Mouse (Mus musculus): Measurements from ENCODE around the gene Flad1. TPM values are rescaled to one million over a fixed set of nuclear protein-coding genes. Genes with fewer than 3 reads are reported as not detected.
"Not testable (repeated sequence)": the region's sequence is repeated elsewhere in the genome, so short reads cannot be mapped to it uniquely, and the experiment has no call there.

Flad1 gene
- polyA plus RNA-seq, 1 experiment from 2014 or later: 30.8 TPM

DNA sequence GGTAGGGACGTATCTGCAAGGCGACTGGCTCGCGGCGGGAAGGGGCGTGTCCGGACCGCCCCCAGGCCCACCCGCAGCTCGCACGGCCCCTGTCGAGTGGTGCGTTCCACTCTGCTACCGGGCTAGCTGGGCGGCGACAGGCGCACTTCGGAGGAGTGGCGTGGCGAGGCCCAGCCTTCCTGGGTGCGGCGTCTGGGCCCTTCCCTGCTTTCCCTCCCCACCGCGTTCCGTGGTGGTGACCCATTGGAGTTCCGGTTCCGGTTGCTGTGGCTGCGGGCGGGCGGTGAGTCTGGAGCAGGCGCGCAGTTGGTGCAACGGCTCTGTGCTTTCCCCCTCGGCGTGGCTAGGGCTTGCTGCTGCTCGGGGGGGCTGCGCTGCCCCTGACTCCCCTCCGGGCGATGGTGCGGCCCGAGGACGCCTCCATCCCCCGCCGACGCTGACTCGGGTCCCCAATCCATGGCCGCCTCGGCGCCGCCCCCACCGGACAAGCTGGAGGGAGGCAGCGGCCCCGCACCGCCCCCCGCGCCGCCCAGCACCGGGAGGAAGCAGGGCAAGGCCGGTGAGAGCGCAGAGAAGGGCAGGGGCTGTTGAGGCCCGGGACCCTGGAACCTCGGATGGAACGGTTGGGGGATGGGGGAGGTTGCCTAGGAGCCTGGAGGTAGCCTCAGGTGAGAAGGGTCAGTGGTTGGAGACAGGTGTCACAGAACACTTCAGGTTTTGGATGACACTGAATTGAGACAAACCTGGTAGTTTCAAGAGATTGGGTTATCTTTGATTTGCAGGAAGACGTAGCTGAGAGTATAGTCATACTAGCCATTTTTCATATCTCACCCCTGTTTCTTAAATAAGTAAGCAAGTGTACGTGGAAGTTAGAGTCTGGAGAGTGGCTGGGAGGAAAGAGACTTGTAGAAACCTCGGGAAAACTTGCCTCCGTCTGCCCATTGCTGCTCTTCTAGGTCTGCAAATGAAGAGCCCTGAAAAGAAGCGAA is 18.8 kb upstream of the Flad1 start, which contains the start of gene Pygo2:
Pygo2 (plus strand) TSS at position 44 of the 989 bp plus-strand sequence.
- H3K27me3 ChIP-seq (ENCODE audit: control insufficient read depth, insufficient read depth, low read length): no peaks in the 10 kb centered on the region
- WGBS: 3% methylated on average over 67 of the region's 68 CpGs

DNA sequence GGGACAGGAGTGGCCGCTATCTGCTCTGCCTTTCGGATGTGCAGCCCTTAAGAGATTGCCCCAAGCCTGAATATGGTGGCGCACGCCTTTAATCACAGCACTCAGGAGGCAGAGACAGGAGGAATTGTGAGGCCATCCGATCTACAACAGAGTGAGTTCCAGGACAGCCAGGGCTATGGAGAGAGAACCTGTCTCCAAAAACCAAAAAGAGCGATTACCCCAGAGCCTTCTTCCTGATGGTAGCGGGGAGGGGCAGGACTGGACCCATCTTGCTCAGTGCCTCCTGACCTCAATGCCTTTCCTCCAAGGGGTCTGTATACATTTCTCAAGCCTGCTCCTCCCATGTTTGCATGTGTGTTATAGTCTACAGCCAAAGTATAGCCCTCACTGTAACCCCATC is 17.4 kb upstream of the Flad1 start:
- Histone ChIP-seq H3K4me1 (ENCODE audit: control insufficient read depth, insufficient read depth, low read length) (peaks cover 11% of the 10 kb centered on the region), H3K36me3 (ENCODE audit: control insufficient read depth, insufficient read depth, low read length) (peaks cover 17% of the 10 kb centered on the region)
- not testable (repeated sequence) for ATAC-seq (ENCODE audit: low read depth); H3K4me2 ChIP-seq (ENCODE audit: low read depth, low read length); H3K9me3 ChIP-seq (ENCODE audit: control insufficient read depth, low read length); H3K27me3 ChIP-seq (ENCODE audit: control insufficient read depth, insufficient read depth, low read length); H3K4me3 ChIP-seq (ENCODE audit: low read depth, low read length); H3K27ac ChIP-seq (ENCODE audit: low read depth, low read length); H3K9ac ChIP-seq (replicated peaks; ENCODE audit: low read depth, low read length)
- WGBS: 93% methylated on average over 7 of the region's 7 CpGs

More for the DNA sequence above, 18.8 kb upstream of the Flad1 start, which contains the start of gene Pygo2:
- ATAC-seq (ENCODE audit: low read depth): peak; percentile 99
- H3K4me2 ChIP-seq (ENCODE audit: low read depth, low read length): peak within 1 kb of the TSS; percentile 85
- peak within 1 kb of the TSS; percentile 92 for H3K4me3 ChIP-seq (ENCODE audit: low read depth, low read length)
- H3K27ac ChIP-seq (ENCODE audit: low read depth, low read length): peak within 1 kb of the TSS; percentile 84
- H3K9me3 ChIP-seq (ENCODE audit: control insufficient read depth, low read length): no peaks in the 10 kb centered on the region
- H3K4me1 ChIP-seq (ENCODE audit: control insufficient read depth, insufficient read depth, low read length): peaks cover 11% of the 10 kb centered on the region
- peak within 1 kb of the TSS; percentile 93 for H3K9ac ChIP-seq (replicated peaks; ENCODE audit: low read depth, low read length)
- peaks cover 23% of the 10 kb centered on the region for H3K36me3 ChIP-seq (ENCODE audit: control insufficient read depth, insufficient read depth, low read length)

DNA sequence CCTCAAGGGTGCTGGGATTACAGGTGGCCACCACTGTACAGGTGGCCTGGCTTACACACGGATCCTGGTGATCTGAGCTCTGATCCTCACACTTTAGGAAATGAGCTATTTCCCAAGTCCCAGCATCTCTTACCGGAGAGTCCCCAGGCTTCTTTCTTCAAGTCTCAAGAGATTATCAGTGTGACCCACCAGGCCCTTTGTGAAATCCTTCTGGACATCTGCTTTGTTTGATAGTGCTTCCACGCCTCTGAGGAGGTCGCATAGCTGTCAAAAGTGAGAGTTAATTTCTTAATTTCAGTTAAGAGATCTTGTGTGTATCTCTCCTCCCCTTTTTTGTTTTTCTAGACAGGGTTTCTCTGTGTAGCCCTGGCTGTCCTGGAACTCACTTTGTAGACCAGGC is 14.2 kb upstream of the Flad1 start:
- peaks cover 8% of the 10 kb centered on the region for H3K4me1 ChIP-seq (ENCODE audit: control insufficient read depth, insufficient read depth, low read length)
- 0 out of 2 replicates have a peak, but pooled peaks cover 7% of the 10 kb centered on the region for H3K36me3 ChIP-seq (ENCODE audit: control insufficient read depth, insufficient read depth, low read length)
- WGBS: 90% methylated on average over 4 of the region's 4 CpGs
- H3K27ac ChIP-seq (ENCODE audit: low read depth, low read length): no peak overlapping the region
- no peaks in the 10 kb centered on the region for H3K9me3 ChIP-seq (ENCODE audit: control insufficient read depth, low read length)
- ATAC-seq (ENCODE audit: low read depth): no peak
- no peak overlapping the region for H3K4me2 ChIP-seq (ENCODE audit: low read depth, low read length)
- no peak overlapping the region for H3K4me3 ChIP-seq (ENCODE audit: low read depth, low read length)
- H3K9ac ChIP-seq (replicated peaks; ENCODE audit: low read depth, low read length): no peak overlapping the region
- no peaks in the 10 kb centered on the region for H3K27me3 ChIP-seq (ENCODE audit: control insufficient read depth, insufficient read depth, low read length)

DNA sequence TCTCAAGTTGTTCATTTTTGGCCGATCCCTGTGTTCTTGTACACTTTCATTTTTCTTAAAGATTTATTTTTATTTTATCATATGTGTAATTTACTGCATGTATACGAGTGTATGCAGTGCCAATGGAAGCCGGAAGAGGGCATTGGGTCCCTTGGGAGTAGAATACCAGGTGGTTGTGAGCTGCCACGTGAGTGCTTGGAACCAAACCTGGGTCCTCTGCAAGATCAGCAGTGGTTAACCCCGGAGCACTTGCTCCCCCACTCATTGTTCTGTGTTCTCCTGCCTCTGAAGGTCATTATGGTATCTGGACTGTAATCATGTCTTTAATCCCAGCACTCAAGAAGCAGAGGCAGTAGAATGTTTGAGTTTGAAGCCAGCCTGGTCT is 13.5 kb upstream of the Flad1 start:
- H3K4me2 ChIP-seq (ENCODE audit: low read depth, low read length): no peak overlapping the region
- no peaks in the 10 kb centered on the region for H3K9me3 ChIP-seq (ENCODE audit: control insufficient read depth, low read length)
- no peak overlapping the region for H3K27ac ChIP-seq (ENCODE audit: low read depth, low read length)
- H3K4me1 ChIP-seq (ENCODE audit: control insufficient read depth, insufficient read depth, low read length): 0 out of 2 replicates have a peak, but pooled peaks cover 6% of the 10 kb centered on the region
- H3K4me3 ChIP-seq (ENCODE audit: low read depth, low read length): no peak overlapping the region
- 88% methylated on average over 5 of the region's 5 CpGs for WGBS
- no peak overlapping the region for H3K9ac ChIP-seq (replicated peaks; ENCODE audit: low read depth, low read length)
- no peaks in the 10 kb centered on the region for H3K27me3 ChIP-seq (ENCODE audit: control insufficient read depth, insufficient read depth, low read length)
- ATAC-seq (ENCODE audit: low read depth): no peak
- 0 out of 2 replicates have a peak, but pooled peaks cover 7% of the 10 kb centered on the region for H3K36me3 ChIP-seq (ENCODE audit: control insufficient read depth, insufficient read depth, low read length)

DNA sequence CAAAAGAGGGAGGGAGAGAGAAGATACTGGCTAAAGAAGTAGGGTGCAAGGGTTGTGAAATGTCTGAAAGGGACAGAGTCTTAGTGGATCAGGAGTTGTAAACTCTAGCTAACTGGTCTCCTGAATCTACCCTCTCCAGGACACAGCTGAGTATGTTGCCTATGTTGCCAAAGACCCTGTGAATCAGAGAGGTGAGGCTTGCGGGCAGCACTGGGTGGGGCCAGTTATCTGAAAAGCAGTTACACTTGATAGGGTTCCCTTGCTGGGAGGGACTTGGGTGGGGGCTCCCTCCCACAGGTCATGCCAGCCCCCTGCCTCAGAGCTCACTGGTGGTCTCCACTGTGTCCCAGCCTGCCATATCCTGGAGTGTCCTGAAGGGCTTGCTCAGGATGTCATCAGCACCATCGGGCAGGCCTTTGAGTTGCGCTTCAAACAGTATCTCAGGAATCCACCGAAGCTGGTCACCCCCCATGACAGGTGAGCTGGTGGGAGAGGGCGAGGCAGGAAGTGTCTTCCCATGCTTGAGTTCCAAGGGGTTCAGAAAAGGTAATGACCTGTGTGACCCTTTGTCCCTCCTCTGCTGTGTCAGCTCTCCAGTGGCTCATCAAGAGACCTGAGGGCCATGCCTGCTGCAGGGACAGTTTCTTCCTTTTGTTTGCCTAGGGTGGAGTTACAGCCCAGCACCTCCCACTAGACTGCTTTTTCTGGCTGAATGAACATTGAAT is 12.9 kb upstream of the Flad1 start:
- no peak overlapping the region for H3K4me3 ChIP-seq (ENCODE audit: low read depth, low read length)
- no peak for ATAC-seq (ENCODE audit: low read depth)
- 90% methylated on average over 5 of the region's 5 CpGs for WGBS
- H3K9me3 ChIP-seq (ENCODE audit: control insufficient read depth, low read length): no peaks in the 10 kb centered on the region
- no peak overlapping the region for H3K27ac ChIP-seq (ENCODE audit: low read depth, low read length)
- H3K36me3 ChIP-seq (ENCODE audit: control insufficient read depth, insufficient read depth, low read length): 0 out of 2 replicates have a peak, but pooled peaks cover 7% of the 10 kb centered on the region
- no peaks in the 10 kb centered on the region for H3K27me3 ChIP-seq (ENCODE audit: control insufficient read depth, insufficient read depth, low read length)
- no peak overlapping the region for H3K9ac ChIP-seq (replicated peaks; ENCODE audit: low read depth, low read length)
- H3K4me1 ChIP-seq (ENCODE audit: control insufficient read depth, insufficient read depth, low read length): peaks cover 11% of the 10 kb centered on the region
- H3K4me2 ChIP-seq (ENCODE audit: low read depth, low read length): no peak overlapping the region

DNA sequence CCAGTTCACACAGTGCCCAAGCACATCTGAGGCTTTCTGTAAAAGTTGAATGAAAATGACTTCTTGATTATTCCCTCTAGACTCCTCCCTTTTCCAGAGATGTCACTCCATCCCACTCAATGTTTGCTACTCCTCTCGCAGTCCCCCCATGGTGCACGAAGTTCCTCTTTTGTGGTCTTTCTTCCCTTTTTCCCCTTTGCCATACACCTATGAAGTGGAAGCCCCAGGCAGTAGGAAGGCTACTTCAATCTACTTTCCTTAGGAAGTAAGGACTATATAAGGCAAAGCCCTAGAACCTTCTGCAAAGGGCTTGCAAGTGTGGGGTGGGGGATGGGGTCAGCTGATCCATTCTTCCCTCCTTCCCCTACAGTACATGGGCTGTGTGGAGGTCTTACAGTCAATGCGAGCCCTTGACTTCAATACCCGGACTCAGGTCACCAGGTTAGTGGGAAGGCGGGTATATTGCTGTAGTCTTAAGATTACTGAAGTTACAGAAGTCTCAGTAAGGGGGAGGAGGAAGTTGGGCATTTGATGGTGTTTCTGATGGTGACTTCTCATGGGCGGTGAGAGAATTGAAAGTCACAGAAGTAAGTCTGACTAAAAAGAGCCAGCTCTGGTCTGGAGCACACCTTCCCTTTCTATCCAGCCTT is 11.0 kb upstream of the Flad1 start:
- peak overlapping the region; percentile 54; the same call in 1 of the 2 replicates for H3K4me2 ChIP-seq (ENCODE audit: low read depth, low read length)
- no peaks in the 10 kb centered on the region for H3K9me3 ChIP-seq (ENCODE audit: control insufficient read depth, low read length)
- no peaks in the 10 kb centered on the region for H3K27me3 ChIP-seq (ENCODE audit: control insufficient read depth, insufficient read depth, low read length)
- no peak overlapping the region for H3K4me3 ChIP-seq (ENCODE audit: low read depth, low read length)
- H3K4me1 ChIP-seq (ENCODE audit: control insufficient read depth, insufficient read depth, low read length): peaks cover 14% of the 10 kb centered on the region
- ATAC-seq (ENCODE audit: low read depth): no peak
- H3K36me3 ChIP-seq (ENCODE audit: control insufficient read depth, insufficient read depth, low read length): 0 out of 2 replicates have a peak, but pooled peaks cover 6% of the 10 kb centered on the region
- no peak overlapping the region; the same call in 1 of the 2 replicates for H3K9ac ChIP-seq (replicated peaks; ENCODE audit: low read depth, low read length)
- 70% methylated on average over 6 of the region's 6 CpGs for WGBS
- no peak overlapping the region for H3K27ac ChIP-seq (ENCODE audit: low read depth, low read length)

DNA sequence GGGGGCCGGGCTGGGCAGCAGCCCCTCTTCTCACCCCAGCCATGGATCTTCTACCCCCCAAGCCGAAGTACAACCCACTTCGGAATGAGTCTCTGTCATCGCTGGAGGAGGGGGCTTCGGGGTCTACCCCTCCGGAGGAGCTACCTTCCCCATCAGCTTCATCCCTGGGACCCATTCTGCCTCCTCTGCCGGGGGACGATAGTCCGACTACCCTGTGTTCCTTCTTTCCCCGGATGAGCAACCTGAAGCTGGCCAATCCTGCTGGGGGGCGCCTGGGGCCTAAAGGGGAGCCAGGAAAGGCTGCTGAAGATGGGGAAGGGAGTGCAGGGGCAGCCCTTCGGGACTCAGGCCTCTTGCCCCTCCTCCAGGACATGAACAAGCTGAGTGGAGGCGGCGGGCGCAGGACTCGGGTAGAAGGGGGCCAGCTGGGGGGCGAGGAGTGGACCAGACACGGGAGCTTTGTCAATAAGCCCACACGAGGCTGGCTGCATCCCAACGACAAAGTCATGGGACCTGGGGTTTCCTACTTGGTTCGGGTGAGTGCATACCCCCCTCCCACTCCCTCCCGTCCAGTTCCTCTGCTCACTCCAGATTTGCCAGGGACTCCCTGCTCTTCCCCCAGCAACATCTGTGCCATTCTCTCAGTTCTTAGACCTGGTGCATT is 10.3 kb upstream of the Flad1 start:
- Histone ChIP-seq H3K4me2 (ENCODE audit: low read depth, low read length) (peak overlapping the region; percentile 54), H3K27me3 (ENCODE audit: control insufficient read depth, insufficient read depth, low read length) (no peaks in the 10 kb centered on the region), H3K36me3 (ENCODE audit: control insufficient read depth, insufficient read depth, low read length) (no peaks in the 10 kb centered on the region), H3K4me1 (ENCODE audit: control insufficient read depth, insufficient read depth, low read length) (peaks cover 19% of the 10 kb centered on the region), H3K9ac (replicated peaks; ENCODE audit: low read depth, low read length) (peak overlapping the region; percentile 59), H3K9me3 (ENCODE audit: control insufficient read depth, low read length) (no peaks in the 10 kb centered on the region), H3K27ac (ENCODE audit: low read depth, low read length) (peak overlapping the region; percentile 39), H3K4me3 (ENCODE audit: low read depth, low read length) (peak overlapping the region; percentile 28)
- ATAC-seq (ENCODE audit: low read depth): no peak
- 9% methylated on average over 22 of the region's 22 CpGs for WGBS

All from neural tube, embryonic 14.5 days (tissue).